Mouse (Mus musculus): ENCODE measurements around the gene Mpped2. TPM values are rescaled to one million over a fixed set of nuclear protein-coding genes. Genes with fewer than 3 reads are reported as not detected.

Mpped2 gene
- polyA plus RNA-seq, 1 experiment = 1.1 TPM

DNA sequence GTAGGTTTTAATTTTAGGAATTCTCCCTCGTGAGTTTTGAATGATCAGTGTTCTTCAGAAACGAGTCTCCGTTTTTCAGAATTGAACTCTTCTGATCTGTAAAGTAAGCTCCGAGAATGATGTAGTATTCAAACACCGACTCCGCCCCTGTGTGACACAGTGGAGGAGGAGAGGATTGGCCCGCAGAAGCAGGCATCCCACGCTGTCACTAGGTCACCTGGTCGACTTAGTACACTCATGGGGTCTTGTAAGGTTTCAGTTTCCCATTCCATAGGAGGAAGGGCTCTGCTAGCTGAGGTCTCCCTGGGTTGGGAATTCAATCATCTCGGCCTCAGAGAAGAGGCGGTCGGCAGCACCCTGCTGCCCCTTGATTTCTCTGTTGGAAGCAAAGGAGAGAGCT, 76.2 kb downstream of the Mpped2 start:
- no peaks in the 10 kb centered on the region for H3K4me1 ChIP-seq (replicated peaks; ENCODE audit: control insufficient read depth, insufficient read depth, low read length)
- H3K27me3 ChIP-seq (ENCODE audit: control insufficient read depth, insufficient read depth, low read length) = no peaks in the 10 kb centered on the region
- WGBS = 96% methylated on average over 12 of the region's 12 CpGs
- H3K36me3 ChIP-seq (ENCODE audit: control insufficient read depth, insufficient read depth, low read length) = no peaks in the 10 kb centered on the region
- H3K4me3 ChIP-seq (ENCODE audit: control insufficient read depth, insufficient read depth, low read length) = no peak overlapping the region
- TF ChIP-seq POLR2A (IDR thresholded peaks at IDR 0.05; ENCODE audit: control insufficient read depth, extremely low read depth, insufficient read depth, low read length, poor library complexity) (no peak), CTCF (IDR thresholded peaks at IDR 0.05; ENCODE audit: borderline replicate concordance, control insufficient read depth, extremely low read depth, insufficient read depth, low read length, poor library complexity) (no peak)
- no peak overlapping the region for H3K27ac ChIP-seq (ENCODE audit: control insufficient read depth, insufficient read depth, low read length)
- DNase-seq = no peak

GRCm38 (mm10) chr2:106772643-106773042, 79.6 kb downstream of the Mpped2 start:
- WGBS = 90% methylated on average over 5 of the region's 5 CpGs
- Histone ChIP-seq H3K27ac (ENCODE audit: control insufficient read depth, insufficient read depth, low read length) (no peak overlapping the region), H3K4me1 (replicated peaks; ENCODE audit: control insufficient read depth, insufficient read depth, low read length) (no peaks in the 10 kb centered on the region)

DNA sequence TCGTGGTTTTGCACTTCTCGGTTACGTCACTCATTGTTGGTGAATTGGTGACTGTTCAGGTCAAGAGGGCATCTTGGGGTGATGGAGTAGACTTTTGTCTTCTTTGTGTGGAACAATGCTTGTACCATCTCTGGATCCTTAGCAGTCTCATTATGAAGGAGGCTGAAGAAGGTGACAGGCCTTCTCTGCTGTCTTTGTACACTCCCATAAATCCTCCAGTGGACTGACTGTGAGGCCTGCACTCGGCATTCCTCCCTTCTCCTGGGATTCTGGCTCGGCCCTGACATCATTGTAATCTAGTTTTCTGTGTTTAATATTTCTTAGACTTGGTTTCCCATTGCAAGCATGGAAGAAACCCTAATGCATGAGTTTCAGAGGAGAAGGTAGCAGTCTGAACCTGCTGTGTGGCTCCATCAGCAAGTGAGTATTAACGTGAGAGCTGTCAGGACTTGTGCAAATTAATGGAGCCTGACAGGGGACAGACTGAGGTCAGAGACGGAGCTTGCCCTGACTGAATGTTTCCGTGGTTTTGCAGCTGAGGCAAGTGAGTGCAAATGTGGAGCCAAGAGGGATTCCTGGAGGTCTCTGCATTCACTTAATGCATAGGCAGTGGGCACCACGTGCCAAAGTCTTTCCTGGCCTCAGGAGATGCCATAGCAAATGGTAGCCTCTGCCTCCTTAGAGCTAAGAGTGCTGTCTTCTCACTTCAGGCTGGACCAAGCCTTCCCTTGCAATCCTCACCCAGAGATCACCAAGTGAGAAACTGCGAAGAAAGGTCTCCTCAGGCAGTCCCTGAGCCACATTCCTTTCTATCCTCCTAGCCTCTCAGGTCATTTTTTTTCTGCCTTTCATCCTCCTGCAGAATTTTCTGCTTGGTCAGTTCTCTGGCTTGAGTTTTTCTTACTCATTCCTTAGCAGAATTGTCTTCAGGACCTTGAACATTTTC, 81.5 kb downstream of the Mpped2 start:
- TF ChIP-seq POLR2A (IDR thresholded peaks at IDR 0.05; ENCODE audit: control insufficient read depth, extremely low read depth, insufficient read depth, low read length, poor library complexity) = no peak
- no peak for TF ChIP-seq CTCF (IDR thresholded peaks at IDR 0.05; ENCODE audit: borderline replicate concordance, control insufficient read depth, extremely low read depth, insufficient read depth, low read length, poor library complexity)
- Histone ChIP-seq H3K4me3 (ENCODE audit: control insufficient read depth, insufficient read depth, low read length) (no peak overlapping the region), H3K27ac (ENCODE audit: control insufficient read depth, insufficient read depth, low read length) (no peak overlapping the region), H3K4me1 (replicated peaks; ENCODE audit: control insufficient read depth, insufficient read depth, low read length) (no peaks in the 10 kb centered on the region), H3K27me3 (ENCODE audit: control insufficient read depth, insufficient read depth, low read length) (no peaks in the 10 kb centered on the region), H3K36me3 (ENCODE audit: control insufficient read depth, insufficient read depth, low read length) (no peaks in the 10 kb centered on the region)
- 79% methylated on average over 10 of the region's 10 CpGs for WGBS
- DNase-seq = no peak

More at GRCm38 (mm10) chr2:106772643-106773042, 79.6 kb downstream of the Mpped2 start:
- TF ChIP-seq CTCF (IDR thresholded peaks at IDR 0.05; ENCODE audit: borderline replicate concordance, control insufficient read depth, extremely low read depth, insufficient read depth, low read length, poor library complexity) (no peak), POLR2A (IDR thresholded peaks at IDR 0.05; ENCODE audit: control insufficient read depth, extremely low read depth, insufficient read depth, low read length, poor library complexity) (no peak)
- DNase-seq = no peak
- no peaks in the 10 kb centered on the region for H3K36me3 ChIP-seq (ENCODE audit: control insufficient read depth, insufficient read depth, low read length)
- H3K27me3 ChIP-seq (ENCODE audit: control insufficient read depth, insufficient read depth, low read length) = no peaks in the 10 kb centered on the region
- no peak overlapping the region for H3K4me3 ChIP-seq (ENCODE audit: control insufficient read depth, insufficient read depth, low read length)

GRCm38 (mm10) chr2:106775994-106776393, 82.9 kb downstream of the Mpped2 start:
- WGBS = 92% methylated on average over 2 of the region's 2 CpGs
- DNase-seq = no peak
- no peaks in the 10 kb centered on the region for H3K4me1 ChIP-seq (replicated peaks; ENCODE audit: control insufficient read depth, insufficient read depth, low read length)
- no peak overlapping the region for H3K4me3 ChIP-seq (ENCODE audit: control insufficient read depth, insufficient read depth, low read length)
- H3K27me3 ChIP-seq (ENCODE audit: control insufficient read depth, insufficient read depth, low read length) = no peaks in the 10 kb centered on the region
- TF ChIP-seq CTCF (IDR thresholded peaks at IDR 0.05; ENCODE audit: borderline replicate concordance, control insufficient read depth, extremely low read depth, insufficient read depth, low read length, poor library complexity) = no peak
- H3K36me3 ChIP-seq (ENCODE audit: control insufficient read depth, insufficient read depth, low read length) = no peaks in the 10 kb centered on the region
- H3K27ac ChIP-seq (ENCODE audit: control insufficient read depth, insufficient read depth, low read length) = no peak overlapping the region

- Histone ChIP-seq H3K4me1 (replicated peaks; ENCODE audit: control insufficient read depth, insufficient read depth, low read length) (no peaks in the 10 kb centered on the region), H3K27me3 (ENCODE audit: control insufficient read depth, insufficient read depth, low read length) (no peaks in the 10 kb centered on the region), H3K36me3 (ENCODE audit: control insufficient read depth, insufficient read depth, low read length) (no peaks in the 10 kb centered on the region), H3K4me3 (ENCODE audit: control insufficient read depth, insufficient read depth, low read length) (no peak overlapping the region), H3K27ac (ENCODE audit: control insufficient read depth, insufficient read depth, low read length) (no peak overlapping the region)
- no peak for DNase-seq
- TF ChIP-seq POLR2A (IDR thresholded peaks at IDR 0.05; ENCODE audit: control insufficient read depth, extremely low read depth, insufficient read depth, low read length, poor library complexity) (no peak), CTCF (IDR thresholded peaks at IDR 0.05; ENCODE audit: borderline replicate concordance, control insufficient read depth, extremely low read depth, insufficient read depth, low read length, poor library complexity) (no peak)
- 91% methylated on average over 7 of the region's 7 CpGs for WGBS
These were observed 85.9 kb downstream of the Mpped2 start for GRCm38 (mm10) chr2:106778861-106779516.

- no peaks in the 10 kb centered on the region for H3K4me1 ChIP-seq (replicated peaks; ENCODE audit: control insufficient read depth, insufficient read depth, low read length)
- TF ChIP-seq CTCF (IDR thresholded peaks at IDR 0.05; ENCODE audit: borderline replicate concordance, control insufficient read depth, extremely low read depth, insufficient read depth, low read length, poor library complexity) (no peak), POLR2A (IDR thresholded peaks at IDR 0.05; ENCODE audit: control insufficient read depth, extremely low read depth, insufficient read depth, low read length, poor library complexity) (no peak)
- H3K27me3 ChIP-seq (ENCODE audit: control insufficient read depth, insufficient read depth, low read length) = no peaks in the 10 kb centered on the region
- 95% methylated on average over 26 of the region's 26 CpGs for WGBS
- H3K4me3 ChIP-seq (ENCODE audit: control insufficient read depth, insufficient read depth, low read length) = no peak overlapping the region
- DNase-seq = no peak
- H3K36me3 ChIP-seq (ENCODE audit: control insufficient read depth, insufficient read depth, low read length) = no peaks in the 10 kb centered on the region
- H3K27ac ChIP-seq (ENCODE audit: control insufficient read depth, insufficient read depth, low read length) = no peak overlapping the region
These were observed 88.4 kb downstream of the Mpped2 start for GRCm38 (mm10) chr2:106781181-106782179.

Measured in thymus, adult 2 months (tissue).